Mouse (Mus musculus): ENCODE measurements at regions not wholly inside any gene's neighbourhood (a gene's known extent, or its start where the extent isn't known, plus 50 kb on each side); places are given as distances from the start of the nearest gene placed in this dataset.

DNA sequence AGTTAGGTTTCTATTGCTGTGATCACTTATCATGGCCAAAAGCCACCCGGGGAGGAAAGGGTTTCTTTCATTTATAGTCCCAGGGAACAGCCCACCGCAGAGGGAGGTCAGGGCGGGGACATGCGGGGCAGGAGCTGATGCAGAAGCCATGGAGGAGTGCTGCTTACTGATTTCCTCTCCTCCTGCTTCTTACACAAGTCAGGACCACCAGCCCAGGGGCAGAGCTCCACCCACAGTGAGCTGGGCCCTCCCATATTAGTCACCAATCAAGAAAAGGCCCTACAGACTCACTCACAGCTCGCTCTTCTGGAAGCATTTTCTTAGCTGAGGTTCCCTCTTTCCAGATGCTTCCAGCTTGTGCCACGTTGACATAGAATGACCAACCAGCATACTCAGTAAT, 90.7 kb upstream of the Pgrmc2 start:
- H3K9ac ChIP-seq = no peak overlapping the region
- H3K27me3 ChIP-seq (replicated peaks) = no peaks in the 10 kb centered on the region
- 47% methylated on average over 6 of the region's 6 CpGs for WGBS
- no peak overlapping the region for H3K4me3 ChIP-seq
- peak overlapping the region; percentile 88 for H3K27ac ChIP-seq (ENCODE audit: poor library complexity, severe bottlenecking)
- peaks cover 53% of the 10 kb centered on the region for H3K4me1 ChIP-seq (replicated peaks)
- peak overlapping the region; percentile 19; the same call in 1 of the 2 replicates for H3K4me2 ChIP-seq
- no peaks in the 10 kb centered on the region for H3K36me3 ChIP-seq
- H3K9me3 ChIP-seq (replicated peaks) = no peaks in the 10 kb centered on the region
- ATAC-seq (ENCODE audit: insufficient number of reproducible peaks, low FRiP score) = no peak

DNA sequence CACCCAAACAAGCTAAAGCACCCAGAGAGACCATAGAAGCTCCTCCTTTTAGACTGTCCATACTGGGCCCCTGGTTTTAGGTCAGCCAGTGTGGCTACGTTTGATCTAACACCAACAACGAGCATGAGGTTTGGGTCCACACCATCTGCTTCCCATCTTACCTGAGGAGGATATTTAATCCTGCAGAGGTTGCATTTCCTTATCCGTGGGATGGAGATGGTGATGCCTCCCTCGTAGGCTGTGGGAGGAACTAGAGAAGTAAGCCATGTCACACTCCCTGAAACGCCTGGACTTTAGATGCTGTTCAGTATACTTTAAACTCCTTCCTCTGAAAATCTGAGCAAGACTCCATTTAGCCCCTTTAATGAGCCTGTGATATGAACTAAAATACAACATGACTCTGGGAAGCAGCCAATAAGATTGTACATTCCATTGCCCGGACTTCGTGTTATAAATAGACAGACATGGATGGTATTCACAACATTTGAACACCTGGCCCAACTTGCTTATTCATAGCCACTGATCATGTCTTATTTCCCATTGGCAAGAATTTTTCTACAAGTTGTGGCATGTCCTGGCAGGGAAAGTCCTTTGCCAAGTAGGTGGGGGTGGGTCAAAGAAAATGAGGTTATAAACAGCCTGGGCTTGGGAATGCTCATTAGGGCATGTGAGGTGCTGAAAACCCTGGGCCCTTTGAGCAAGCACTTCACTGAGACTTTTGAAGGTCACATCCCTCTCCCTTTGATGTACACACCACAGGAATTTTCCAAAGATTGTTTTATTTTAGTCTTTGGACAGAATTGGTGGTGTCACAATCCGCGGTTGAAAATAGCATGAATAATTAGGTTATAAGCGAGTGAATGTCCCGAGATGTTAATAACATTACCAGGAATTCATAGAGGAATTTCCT, 89.7 kb upstream of the Pgrmc2 start:
- H3K4me1 ChIP-seq (replicated peaks) = peaks cover 50% of the 10 kb centered on the region
- peak overlapping the region; percentile 88 for H3K27ac ChIP-seq (ENCODE audit: poor library complexity, severe bottlenecking)
- WGBS = 49% methylated on average over 11 of the region's 11 CpGs
- no peak for ATAC-seq (ENCODE audit: insufficient number of reproducible peaks, low FRiP score)
- peaks cover 3% of the 10 kb centered on the region; the same call in 1 of the 2 replicates for H3K9me3 ChIP-seq (replicated peaks)
- peak overlapping the region; percentile 19; the same call in 1 of the 2 replicates for H3K4me2 ChIP-seq
- no peak overlapping the region for H3K4me3 ChIP-seq
- no peaks in the 10 kb centered on the region for H3K27me3 ChIP-seq (replicated peaks)
- no peaks in the 10 kb centered on the region for H3K36me3 ChIP-seq
- H3K9ac ChIP-seq = no peak overlapping the region

DNA sequence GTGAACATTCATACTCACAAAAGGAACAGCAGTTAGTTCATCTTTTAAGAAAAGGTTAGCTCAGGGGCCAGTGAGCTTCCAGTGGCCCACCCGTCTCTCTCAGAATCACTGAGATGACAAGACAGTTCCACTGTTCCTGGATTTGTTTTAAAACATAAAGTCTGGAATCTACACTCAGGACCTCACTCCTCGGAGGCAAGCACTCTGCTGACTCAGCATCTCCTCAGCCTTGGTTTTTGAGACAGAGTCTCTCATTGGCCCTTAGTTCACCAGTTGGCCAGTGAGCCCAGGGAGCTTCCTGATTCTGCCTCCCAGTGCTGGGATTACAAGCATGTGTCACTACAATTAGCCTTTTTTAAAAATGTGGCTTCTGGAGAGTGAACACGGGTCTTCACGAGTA, 88.9 kb upstream of the Pgrmc2 start:
- no peak overlapping the region for H3K9ac ChIP-seq
- H3K4me1 ChIP-seq (replicated peaks) = peaks cover 43% of the 10 kb centered on the region
- H3K36me3 ChIP-seq = no peaks in the 10 kb centered on the region
- WGBS = 91% methylated on average over 4 of the region's 4 CpGs
- H3K4me2 ChIP-seq = no peak overlapping the region
- H3K9me3 ChIP-seq (replicated peaks) = peaks cover 3% of the 10 kb centered on the region; the same call in 1 of the 2 replicates
- H3K27ac ChIP-seq (ENCODE audit: poor library complexity, severe bottlenecking) = peak overlapping the region; percentile 88
- H3K4me3 ChIP-seq = no peak overlapping the region
- H3K27me3 ChIP-seq (replicated peaks) = no peaks in the 10 kb centered on the region
- no peak for ATAC-seq (ENCODE audit: insufficient number of reproducible peaks, low FRiP score)

DNA sequence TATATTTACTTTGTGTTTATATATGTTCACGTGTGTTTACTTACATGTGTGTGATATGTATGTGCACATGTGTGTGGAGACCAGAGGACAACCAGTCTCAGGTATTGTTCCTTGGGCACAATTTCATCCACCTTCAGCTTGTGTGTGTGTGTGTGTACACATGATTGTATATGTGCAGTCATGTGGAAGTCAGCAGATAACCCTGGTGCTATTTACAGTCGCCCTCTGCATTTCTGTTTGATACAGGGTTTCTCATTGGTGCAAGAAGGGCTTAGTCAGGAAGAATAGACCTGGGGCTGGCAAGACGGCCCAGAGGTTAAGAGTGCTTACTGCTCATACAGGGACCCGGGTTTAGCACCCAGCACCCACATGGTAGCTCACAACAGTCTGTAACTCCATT, 88.5 kb upstream of the Pgrmc2 start:
- Histone ChIP-seq H3K4me2 (no peak overlapping the region), H3K36me3 (no peaks in the 10 kb centered on the region), H3K9ac (no peak overlapping the region), H3K27me3 (replicated peaks) (no peaks in the 10 kb centered on the region), H3K4me3 (no peak overlapping the region), H3K27ac (ENCODE audit: poor library complexity, severe bottlenecking) (0 out of 2 replicates have a peak overlapping the region, but pooled peaks have one; percentile 88), H3K4me1 (replicated peaks) (peaks cover 41% of the 10 kb centered on the region), H3K9me3 (replicated peaks) (peaks cover 3% of the 10 kb centered on the region; the same call in 1 of the 2 replicates)
- no peak for ATAC-seq (ENCODE audit: insufficient number of reproducible peaks, low FRiP score)
- WGBS = 81% methylated on average over 4 of the region's 4 CpGs

DNA sequence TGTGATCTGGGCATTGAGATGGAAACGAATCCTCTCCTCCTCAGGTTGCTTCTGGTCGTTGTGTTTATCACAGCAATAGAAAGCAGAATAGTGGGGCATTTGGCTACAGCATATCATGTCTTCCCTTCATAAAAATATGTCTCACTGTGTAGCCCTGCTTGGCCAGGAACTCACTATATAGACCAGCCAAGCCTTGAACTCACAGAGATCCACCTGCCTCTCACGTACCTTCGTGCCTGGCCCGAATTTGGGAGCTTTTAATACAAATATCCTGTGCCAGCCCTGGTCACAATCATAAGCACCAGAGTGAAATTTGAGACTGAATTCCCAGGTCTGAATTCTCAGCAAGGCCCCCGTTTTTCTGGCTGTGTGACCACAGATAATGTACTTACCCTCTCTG, 87.7 kb upstream of the Pgrmc2 start:
- Histone ChIP-seq H3K4me1 (replicated peaks) (peaks cover 41% of the 10 kb centered on the region), H3K9ac (no peak overlapping the region), H3K36me3 (no peaks in the 10 kb centered on the region), H3K4me2 (no peak overlapping the region), H3K4me3 (no peak overlapping the region), H3K9me3 (replicated peaks) (peaks cover 3% of the 10 kb centered on the region; the same call in 1 of the 2 replicates), H3K27me3 (replicated peaks) (no peaks in the 10 kb centered on the region), H3K27ac (ENCODE audit: poor library complexity, severe bottlenecking) (no peak overlapping the region)
- WGBS = 79% methylated on average over 6 of the region's 6 CpGs
- no peak for ATAC-seq (ENCODE audit: insufficient number of reproducible peaks, low FRiP score)

DNA sequence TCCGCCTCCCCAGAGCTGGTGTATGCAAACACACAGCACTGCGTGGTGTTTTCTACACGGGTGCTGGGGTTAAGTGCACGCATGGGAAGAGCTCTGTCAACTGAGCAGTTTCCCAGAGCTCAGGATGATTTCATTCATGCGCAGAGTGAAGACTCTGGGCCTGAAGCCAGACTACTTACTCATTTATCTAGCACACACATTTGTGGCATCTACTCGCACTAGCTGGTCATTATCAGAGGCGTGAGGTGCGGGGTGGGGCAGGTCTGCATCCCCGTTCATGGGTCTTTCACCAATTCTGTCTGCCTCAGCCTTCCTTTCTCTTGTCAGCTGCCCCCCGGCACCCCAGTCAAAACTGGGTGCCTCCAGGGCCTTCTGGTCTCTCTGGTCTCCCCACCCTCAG, 86.6 kb upstream of the Pgrmc2 start:
- ATAC-seq (ENCODE audit: insufficient number of reproducible peaks, low FRiP score) = peak; percentile 84
- H3K27ac ChIP-seq (ENCODE audit: poor library complexity, severe bottlenecking) = peak overlapping the region; percentile 50
- no peak overlapping the region for H3K4me3 ChIP-seq
- H3K9ac ChIP-seq = 0 out of 2 replicates have a peak overlapping the region, but pooled peaks have one; percentile 11
- 0 out of 2 replicates have a peak overlapping the region, but pooled peaks have one; percentile 12 for H3K4me2 ChIP-seq
- H3K27me3 ChIP-seq (replicated peaks) = no peaks in the 10 kb centered on the region
- H3K4me1 ChIP-seq (replicated peaks) = peaks cover 41% of the 10 kb centered on the region
- WGBS = 46% methylated on average over 10 of the region's 10 CpGs
- H3K9me3 ChIP-seq (replicated peaks) = peaks cover 3% of the 10 kb centered on the region; the same call in 1 of the 2 replicates
- no peaks in the 10 kb centered on the region for H3K36me3 ChIP-seq

DNA sequence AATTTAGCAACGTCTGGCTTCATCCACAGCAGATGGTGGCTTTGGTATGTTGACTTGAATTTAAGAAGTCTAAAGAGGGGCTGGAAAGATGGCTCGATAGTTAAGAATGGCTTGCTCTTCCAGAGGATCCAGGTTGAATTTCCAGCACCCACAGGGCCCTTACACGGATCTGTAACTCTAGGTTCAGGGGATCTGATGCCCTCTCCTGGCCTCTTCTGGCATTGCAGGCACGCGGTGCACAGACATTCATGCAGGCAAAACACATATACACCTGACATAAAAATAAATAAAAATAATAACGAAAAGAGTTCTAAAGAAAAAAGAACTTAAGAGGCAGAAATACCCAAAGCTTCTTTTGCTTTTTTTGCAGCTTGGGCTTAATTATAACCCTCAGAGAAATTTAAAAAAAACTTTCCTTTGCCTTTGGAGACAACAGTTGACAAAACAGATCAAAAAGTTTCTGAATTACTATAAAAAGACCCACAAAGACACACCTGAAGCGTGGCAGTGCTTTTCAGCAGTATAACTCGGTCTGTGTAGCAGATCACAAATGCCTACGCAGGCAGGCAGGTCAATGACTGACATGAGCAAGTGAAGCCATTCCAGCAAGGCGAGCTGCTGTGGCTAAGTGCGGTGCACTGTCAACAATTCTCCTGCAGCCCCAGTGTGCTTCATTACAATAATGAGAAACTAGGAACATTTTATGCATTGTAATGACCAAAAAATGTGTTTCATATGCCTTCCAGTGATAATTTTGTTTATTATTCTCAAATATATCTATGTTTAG, 85.5 kb upstream of the Pgrmc2 start:
- H3K4me3 ChIP-seq = no peak overlapping the region
- WGBS = 83% methylated on average over 11 of the region's 11 CpGs
- no peak for ATAC-seq (ENCODE audit: insufficient number of reproducible peaks, low FRiP score)
- H3K9ac ChIP-seq = no peak overlapping the region
- peaks cover 46% of the 10 kb centered on the region for H3K4me1 ChIP-seq (replicated peaks)
- no peaks in the 10 kb centered on the region for H3K27me3 ChIP-seq (replicated peaks)
- H3K9me3 ChIP-seq (replicated peaks) = peaks cover 3% of the 10 kb centered on the region; the same call in 1 of the 2 replicates
- no peak overlapping the region for H3K4me2 ChIP-seq
- no peaks in the 10 kb centered on the region for H3K36me3 ChIP-seq
- no peak overlapping the region for H3K27ac ChIP-seq (ENCODE audit: poor library complexity, severe bottlenecking)

DNA sequence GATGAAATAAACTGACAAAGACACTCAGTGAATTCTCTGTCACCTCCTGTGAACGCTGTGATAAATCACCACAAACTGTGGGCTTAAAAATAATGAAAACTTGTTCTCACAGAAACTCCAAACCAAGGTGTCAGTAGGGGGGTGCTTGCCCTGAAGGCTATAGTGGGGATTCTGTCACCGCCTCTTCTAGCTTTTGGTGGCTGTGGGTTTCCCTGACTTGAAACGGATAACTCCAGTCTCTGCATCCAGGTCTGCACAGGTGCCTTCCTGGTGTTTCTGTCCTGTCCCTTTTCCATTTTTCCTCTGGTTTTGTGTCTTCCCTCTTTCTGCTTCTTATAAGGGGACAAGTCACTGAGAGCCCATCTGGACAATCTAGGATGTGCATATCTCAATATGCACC, 84.6 kb upstream of the Pgrmc2 start:
- H3K27ac ChIP-seq (ENCODE audit: poor library complexity, severe bottlenecking) = no peak overlapping the region
- H3K27me3 ChIP-seq (replicated peaks) = no peaks in the 10 kb centered on the region
- no peak overlapping the region for H3K9ac ChIP-seq
- no peak for ATAC-seq (ENCODE audit: insufficient number of reproducible peaks, low FRiP score)
- WGBS = 83% methylated on average over 3 of the region's 3 CpGs
- peaks cover 3% of the 10 kb centered on the region; the same call in 1 of the 2 replicates for H3K9me3 ChIP-seq (replicated peaks)
- H3K4me2 ChIP-seq = no peak overlapping the region
- H3K36me3 ChIP-seq = no peaks in the 10 kb centered on the region
- H3K4me1 ChIP-seq (replicated peaks) = peaks cover 46% of the 10 kb centered on the region
- H3K4me3 ChIP-seq = no peak overlapping the region

DNA sequence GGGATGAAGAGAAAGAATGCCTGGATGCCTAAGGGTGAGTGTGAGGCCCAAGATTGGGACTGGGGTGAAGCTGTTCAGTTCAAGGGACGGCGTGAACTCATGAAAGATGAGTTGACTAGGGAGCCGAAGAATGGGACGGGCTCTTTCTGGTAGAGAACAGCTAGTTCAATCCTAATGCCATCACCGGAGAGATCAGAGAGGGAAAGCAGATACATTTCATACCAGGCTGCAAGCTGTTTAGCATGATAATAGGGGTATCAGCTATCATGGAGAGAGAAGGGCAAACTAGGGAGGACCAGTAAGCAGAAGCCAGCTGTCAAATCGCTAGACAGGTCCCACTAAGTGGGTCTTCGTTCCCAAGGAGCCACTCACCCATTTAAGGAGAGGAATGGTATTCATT, 81.9 kb upstream of the Pgrmc2 start:
- WGBS = 86% methylated on average over 7 of the region's 7 CpGs
- no peak overlapping the region for H3K4me3 ChIP-seq
- H3K4me1 ChIP-seq (replicated peaks) = peaks cover 20% of the 10 kb centered on the region
- H3K27ac ChIP-seq (ENCODE audit: poor library complexity, severe bottlenecking) = no peak overlapping the region
- H3K9me3 ChIP-seq (replicated peaks) = peaks cover 7% of the 10 kb centered on the region
- H3K36me3 ChIP-seq = no peaks in the 10 kb centered on the region
- no peak overlapping the region for H3K4me2 ChIP-seq
- no peaks in the 10 kb centered on the region for H3K27me3 ChIP-seq (replicated peaks)
- no peak for ATAC-seq (ENCODE audit: insufficient number of reproducible peaks, low FRiP score)
- H3K9ac ChIP-seq = no peak overlapping the region

DNA sequence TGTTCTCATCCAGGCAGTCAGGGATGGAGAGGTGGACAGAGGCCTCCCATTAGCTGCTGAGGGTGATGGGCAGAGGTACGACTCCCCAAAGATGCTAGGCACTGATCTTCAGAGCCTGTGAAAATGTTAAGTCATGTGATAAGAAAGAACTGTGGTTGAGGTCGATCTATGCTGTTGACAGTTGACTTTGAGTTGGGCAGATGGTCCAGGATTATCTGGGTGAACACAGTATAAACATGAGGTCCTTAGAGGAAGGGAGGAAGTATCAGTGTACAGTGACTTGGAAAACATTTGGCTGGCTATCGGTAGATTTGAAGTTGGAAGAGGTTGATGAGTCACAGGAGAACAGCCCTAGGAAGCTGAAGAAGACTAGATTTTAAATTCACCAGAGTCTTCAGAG, 80.9 kb upstream of the Pgrmc2 start:
- Histone ChIP-seq H3K9me3 (replicated peaks) (peaks cover 7% of the 10 kb centered on the region), H3K4me3 (no peak overlapping the region), H3K9ac (no peak overlapping the region), H3K27ac (ENCODE audit: poor library complexity, severe bottlenecking) (no peak overlapping the region), H3K4me1 (replicated peaks) (peaks cover 17% of the 10 kb centered on the region), H3K36me3 (no peaks in the 10 kb centered on the region), H3K4me2 (no peak overlapping the region), H3K27me3 (replicated peaks) (no peaks in the 10 kb centered on the region)
- WGBS = 38% methylated on average over 3 of the region's 3 CpGs
- no peak for ATAC-seq (ENCODE audit: insufficient number of reproducible peaks, low FRiP score)

DNA sequence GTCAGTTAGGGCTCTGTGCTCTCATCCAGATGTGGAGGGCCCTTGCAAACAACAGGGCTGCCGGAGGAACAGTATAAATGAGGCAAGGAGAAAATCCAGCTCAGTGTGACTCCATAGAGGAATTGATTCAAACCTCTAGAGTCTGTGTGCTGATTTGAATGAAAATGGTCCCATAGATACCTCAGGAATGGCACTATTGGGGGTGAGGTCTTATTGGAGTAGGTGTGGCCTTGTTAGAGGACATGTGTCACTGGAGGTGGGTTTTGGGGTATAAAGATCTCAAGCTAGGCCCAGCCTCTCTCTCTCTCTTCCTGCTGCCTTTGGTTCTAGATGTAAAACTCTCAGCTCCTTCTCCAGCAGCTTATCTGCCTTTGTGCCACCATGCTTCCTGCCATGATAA, 79.7 kb upstream of the Pgrmc2 start:
- WGBS = 92% methylated on average over 1 of the region's 1 CpGs
- H3K9me3 ChIP-seq (replicated peaks) = peaks cover 4% of the 10 kb centered on the region
- H3K4me2 ChIP-seq = no peak overlapping the region
- H3K36me3 ChIP-seq = no peaks in the 10 kb centered on the region
- ATAC-seq (ENCODE audit: insufficient number of reproducible peaks, low FRiP score) = no peak
- no peaks in the 10 kb centered on the region for H3K27me3 ChIP-seq (replicated peaks)
- no peak overlapping the region for H3K4me3 ChIP-seq
- H3K27ac ChIP-seq (ENCODE audit: poor library complexity, severe bottlenecking) = no peak overlapping the region
- H3K4me1 ChIP-seq (replicated peaks) = peaks cover 22% of the 10 kb centered on the region
- H3K9ac ChIP-seq = no peak overlapping the region
